Mouse (Mus musculus) T-cell, adult 66 days (primary cell): ENCODE results near the gene Alpk1. TPM values are rescaled to one million over a fixed set of nuclear protein-coding genes. Genes with fewer than 3 reads are reported as not detected.

Experiments
- total RNA-seq, 2 experiments: library from RNA; stranded (reverse); gene quantifications; 3 replicates in 1 of 2; 4 replicates in 1 of 2; pipeline ENCODE4 v1.2.4; 2023

The Alpk1 gene
- 1 to 10 TPM; 5.2 to 5.9 TPM for total RNA-seq

DNA sequence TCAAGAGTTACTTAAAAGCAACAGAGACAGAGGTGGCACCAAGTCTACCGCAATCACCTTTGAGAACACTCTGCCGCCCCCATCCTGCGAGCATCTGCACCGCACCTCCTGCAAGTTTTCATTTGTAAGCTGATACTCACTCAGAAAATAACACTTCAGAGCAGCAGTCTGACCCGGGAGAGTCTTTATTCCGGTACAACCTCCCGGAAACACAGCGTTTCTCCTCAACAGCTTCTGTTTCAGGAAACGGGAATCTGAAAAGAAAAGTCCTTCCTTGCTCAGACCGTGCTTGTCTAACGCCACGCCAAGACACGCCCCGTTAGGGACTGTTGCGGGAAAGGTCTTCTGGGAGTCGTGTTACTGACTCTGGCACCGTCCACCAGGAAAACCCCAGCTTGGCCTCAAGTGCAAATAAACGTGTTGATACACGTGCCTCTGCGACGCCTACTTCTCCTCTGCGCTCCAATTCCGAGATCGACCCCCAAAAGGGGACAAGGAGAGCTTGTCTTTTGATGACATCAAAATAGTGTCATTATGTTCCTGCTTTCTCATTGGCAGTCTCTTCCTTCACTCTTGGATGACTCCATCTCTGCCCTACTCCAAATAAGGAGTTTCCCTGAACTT is at the start of gene Alpk1:
Gene Alpk1 (minus strand): TSS at position 507 of the 624 bp plus-strand sequence.

GRCm38 (mm10) chr3:127789500-127790191 is 9.3 kb upstream of the Alpk1 start, which contains the start of gene Tifa:
Tifa (plus strand) TSS chr3:127789805.

DNA sequence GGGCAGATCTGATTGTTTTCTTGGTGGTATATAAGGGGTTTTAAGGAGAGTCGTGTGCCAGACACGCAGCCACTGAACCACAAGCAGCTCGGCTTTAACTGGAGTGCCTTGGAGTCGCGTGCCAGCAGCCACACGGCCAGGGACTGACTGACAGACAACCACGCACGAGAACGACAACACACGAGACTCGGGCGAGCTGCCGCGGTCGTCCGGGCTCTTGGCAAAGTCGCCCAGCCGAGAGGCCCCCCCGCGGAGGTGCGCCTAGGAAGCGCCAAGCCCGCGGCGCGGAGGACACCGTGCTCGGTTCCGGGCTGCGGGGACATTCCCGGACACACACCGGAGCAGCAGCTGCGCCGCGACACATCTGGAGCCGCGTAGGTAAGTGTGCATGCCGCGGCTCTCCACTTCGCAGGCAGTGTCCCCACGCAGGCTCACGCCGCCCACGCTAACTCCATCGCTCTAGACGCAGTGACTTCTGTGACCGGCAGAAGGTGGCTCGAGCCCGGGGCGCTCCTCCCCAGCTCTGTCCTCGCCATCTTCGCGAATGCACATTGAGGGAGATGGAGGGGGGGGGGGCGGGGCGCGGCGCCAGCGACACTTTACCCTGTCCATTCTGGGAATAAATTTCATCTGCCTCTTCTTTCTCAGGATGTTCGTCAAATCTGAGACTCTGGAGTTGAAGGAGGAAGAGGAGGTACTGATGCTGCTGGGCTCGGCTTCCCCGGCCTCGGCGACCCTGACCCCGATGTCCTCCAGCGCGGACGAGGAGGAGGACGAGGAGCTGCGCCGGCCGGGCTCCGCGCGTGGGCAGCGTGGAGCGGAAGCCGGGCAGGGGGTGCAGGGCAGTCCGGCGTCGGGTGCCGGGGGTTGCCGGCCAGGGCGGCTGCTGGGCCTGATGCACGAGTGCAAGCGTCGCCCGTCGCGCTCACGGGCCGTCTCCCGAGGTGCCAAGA is 147.0 kb downstream of the Alpk1 start, which contains the start of gene Neurog2:
Gene Neurog2 (plus strand): TSS at position 56 of the 953 bp plus-strand sequence.

Other genes with a start within 250 kb of the Alpk1 start
- 10 to 100 TPM; 36.8 to 37.8 TPM for gene Larp7, start 227.2 kb downstream of the Alpk1 start, total RNA-seq
- 1 to 10 TPM; 7.7 to 8.2 TPM for gene Zgrf1, start 227.0 kb downstream of the Alpk1 start, total RNA-seq
- under 1 TPM in 1 of 2 experiments, not detected in 1; 0.23 TPM for gene Neurog2, start 147.4 kb downstream of the Alpk1 start, total RNA-seq
- 1 to 10 TPM in 1 of 2 experiments, under 1 TPM in 1; 0.50 to 1.3 TPM for gene Tifa, start 9.3 kb upstream of the Alpk1 start, total RNA-seq
- 10 to 100 TPM; 56.1 to 68.5 TPM for gene Ap1ar, start 57.0 kb upstream of the Alpk1 start, total RNA-seq
- gene Fam241a, start 115.8 kb upstream of the Alpk1 start, total RNA-seq: 10 to 100 TPM; 29.4 to 31.2 TPM